Mouse (Mus musculus) bone marrow, adult 2 months (tissue): ENCODE results near the gene Chdh.

Experiments
- CTCF ChIP-seq: fragments of 200-500 bp; IDR thresholded peaks from 2 replicates; pipeline ENCODE4 v1.5.1; 2011; ENCODE audit warnings: low read length, control low read depth; ENCODE audit not compliant: control insufficient read depth, insufficient read depth
- POLR2A ChIP-seq: fragments of 200-500 bp; IDR thresholded peaks from 2 replicates; pipeline ENCODE4 v1.6.1; 2011; ENCODE audit warnings: low read depth, mild to moderate bottlenecking, control low read depth, low read length, borderline replicate concordance; ENCODE audit not compliant: control insufficient read depth

- TF ChIP-seq CTCF = no peak
- TF ChIP-seq POLR2A = no peak
Observed at GRCm38 (mm10) chr14:30022471-30022870, 13.6 kb downstream of the Chdh start.
